Mouse (Mus musculus) Muller cell, postnatal 12 days (primary cell): ENCODE results near the gene Cd1d1.

ENCODE experiments used
- DNase-seq: peaks from one replicate; pipeline ENCODE4 v3.0.0-alpha.2; 2015; ENCODE audit errors: inconsistent ontology term

The Cd1d1 gene

DNA sequence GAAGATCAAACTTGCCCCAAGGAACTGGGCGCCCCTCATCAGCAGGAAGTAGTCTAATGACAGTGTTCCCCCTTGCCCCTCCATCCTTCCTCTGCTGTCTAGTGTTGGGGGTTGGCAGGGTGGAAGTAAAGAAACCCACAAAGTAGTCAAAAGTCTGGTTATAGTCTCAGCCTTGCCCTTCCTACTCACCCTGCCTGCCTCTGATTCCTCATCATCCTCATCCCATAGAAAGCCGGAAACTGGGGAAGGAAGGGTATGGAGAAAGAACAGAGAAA is 37.9 kb downstream of the Cd1d1 start:
- no peak for DNase-seq

DNA sequence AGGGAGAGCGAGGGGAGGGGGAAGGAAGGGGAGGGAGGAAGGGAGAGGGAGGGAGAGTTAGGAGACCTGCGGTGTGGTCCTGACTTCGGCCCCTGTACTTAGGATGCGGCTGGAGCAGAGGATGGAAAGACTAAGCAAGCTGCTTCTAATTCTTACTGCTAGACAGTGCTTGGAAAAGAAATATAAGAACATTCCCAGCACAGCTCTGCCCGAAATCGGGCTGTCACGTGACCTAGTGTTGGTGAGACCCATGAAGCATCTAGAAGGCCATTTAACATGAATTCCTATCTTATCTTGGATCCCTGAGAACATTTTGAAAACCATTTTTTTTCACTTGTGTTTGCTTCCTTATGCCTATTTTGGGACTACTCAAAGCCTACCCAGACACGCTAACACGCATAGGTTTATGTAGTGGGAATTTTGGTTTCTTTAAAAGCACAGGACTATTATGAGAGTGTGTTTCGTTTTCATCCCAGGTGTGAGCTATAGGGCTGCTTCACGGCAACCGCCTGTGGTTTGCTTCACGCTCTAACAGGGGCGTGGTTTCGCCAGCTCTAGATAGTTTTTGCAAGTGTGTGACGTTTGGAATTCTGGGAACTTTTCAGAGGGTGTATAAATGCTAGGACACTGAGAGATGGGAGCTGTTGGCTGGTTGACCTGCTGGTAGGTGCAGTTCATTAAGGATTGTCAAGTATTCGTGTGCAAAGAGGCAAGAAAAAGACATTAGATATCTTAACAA is 38.4 kb downstream of the Cd1d1 start:
- no peak for DNase-seq

DNA sequence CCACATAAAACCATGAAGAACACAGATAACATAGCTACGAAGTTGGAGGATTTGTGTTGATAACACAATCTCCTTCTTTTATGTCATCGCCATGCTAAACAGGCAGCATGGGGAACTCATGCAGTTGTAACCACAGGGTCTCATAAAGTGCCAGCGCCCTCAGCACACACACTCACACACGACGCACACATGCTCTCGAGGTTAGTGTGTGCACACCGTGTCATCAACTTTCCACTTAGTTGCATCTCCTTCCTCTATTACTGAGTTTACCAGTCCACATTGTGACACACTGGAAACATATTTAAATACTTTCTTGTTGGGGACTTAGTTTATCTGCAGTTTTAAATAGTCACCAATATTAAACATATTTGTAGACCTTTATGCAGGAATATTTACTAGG is 40.2 kb downstream of the Cd1d1 start:
- no peak for DNase-seq

DNA sequence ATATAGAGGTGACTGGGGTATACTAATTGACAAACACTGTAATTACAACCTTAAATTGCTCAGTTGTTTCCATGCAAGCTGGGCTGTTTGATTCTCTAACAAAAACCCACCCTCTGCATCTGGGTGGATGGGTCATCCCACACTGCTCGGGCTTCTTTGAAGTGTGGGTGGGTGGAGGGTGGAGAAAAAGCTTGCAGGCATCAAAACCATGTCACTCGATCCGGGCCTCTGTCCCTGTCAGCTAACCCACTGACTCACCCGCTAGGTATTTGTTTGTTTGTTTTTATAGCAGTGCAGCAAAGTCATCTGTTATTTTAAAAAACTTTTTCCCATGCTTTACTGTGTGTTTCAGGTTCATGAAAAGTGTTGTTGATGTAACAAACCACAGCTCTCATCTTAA is 43.9 kb downstream of the Cd1d1 start:
- DNase-seq, result peak; percentile 64

DNA sequence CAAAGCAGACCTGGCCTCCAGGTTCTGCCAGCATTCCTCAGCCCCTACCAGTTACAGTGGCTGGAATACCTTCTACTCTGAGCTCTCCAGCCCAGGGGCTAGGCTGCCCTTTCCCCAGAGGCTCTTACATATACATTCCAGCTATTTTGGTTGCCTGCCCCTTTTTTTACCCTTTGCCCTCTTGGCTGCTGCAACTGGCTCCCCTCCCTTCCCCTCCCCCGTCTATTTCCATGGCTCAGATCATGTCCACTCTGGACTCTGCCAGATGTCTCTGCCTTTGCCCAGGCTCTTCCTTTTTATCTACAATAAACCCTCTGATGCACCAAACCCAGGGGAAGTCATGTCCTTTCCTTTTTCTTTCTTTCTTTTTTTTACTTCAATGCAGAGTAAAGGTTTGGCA is 44.7 kb downstream of the Cd1d1 start:
- DNase-seq, result no peak

DNA sequence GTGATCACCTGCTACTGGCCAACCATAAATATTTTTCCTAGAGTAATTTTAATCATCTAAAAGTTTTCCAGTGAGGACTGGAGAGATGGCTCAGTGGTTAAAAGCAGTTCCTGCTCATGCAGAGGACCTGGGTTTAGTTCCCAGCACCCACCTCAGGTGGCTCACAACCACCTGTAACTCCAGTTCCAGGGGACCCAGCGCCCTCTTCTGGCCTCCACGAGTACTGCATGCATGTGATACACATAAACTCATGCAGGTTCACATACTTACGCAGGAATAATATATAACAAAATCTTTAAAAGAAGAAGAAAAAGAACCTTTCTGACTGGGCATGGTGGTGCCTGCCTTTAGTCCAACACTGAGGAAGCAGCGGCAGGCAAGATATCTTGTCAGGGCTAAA is 45.4 kb downstream of the Cd1d1 start:
- no peak for DNase-seq

DNA sequence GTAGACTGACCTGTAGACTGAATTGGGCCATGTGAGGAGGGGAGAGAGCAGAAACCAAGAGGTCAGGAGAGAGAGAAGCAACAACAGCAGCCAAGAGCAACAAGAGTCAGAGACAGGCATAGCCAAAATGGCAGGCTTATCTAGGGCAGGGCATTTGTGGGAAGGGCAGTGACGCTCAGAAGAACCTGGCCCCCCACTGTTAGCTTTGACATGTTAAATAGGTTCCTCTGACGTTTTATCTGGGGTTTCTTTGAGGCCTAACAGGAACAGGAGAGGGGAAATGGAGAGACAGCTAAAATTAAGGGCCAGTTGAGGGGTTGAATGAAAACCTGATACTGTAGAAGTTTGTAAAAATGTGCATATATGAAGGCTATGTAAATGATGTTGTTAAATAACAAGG is 48.6 kb downstream of the Cd1d1 start:
- DNase-seq, result no peak
